ENCODE assay signal across 21 mouse cellular contexts in the genomic region with DNA sequence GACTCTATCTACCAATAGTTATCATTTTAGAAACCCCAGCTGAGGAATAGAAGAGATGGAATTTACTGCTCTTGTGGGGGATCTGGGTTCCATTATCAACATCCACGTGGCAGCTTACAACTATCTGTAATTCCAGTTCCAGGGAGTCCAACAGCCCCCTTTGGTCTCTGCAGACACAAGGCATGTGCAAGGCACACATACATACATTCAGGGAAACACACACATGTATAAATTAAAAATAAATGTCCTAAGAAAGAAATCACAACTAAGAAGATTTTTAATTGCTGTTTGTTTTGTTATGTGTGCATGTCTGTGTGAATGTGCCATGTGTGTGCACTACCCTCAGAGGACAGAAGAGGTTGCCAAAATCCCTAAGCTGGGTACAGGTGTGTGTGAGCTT.
DNase-seq lines count a peak whose midpoint lies in the region; ATAC-seq and TF ChIP-seq lines count a peak whose summit lies in the region.
"Had no signal": no experiment of that assay in that cellular context is flagged by ENCODE, and none has a peak within 500 bp of the region (broad histone marks: within the 10 kb centered on the region; RNA-seq: fewer than 3 reads in every experiment).

No protein-coding gene starts in this region.

- no peaks in the 10 kb centered on the region for H3K9me3 ChIP-seq in midbrain, embryonic 11.5 days (ENCODE audit: control insufficient read depth, low read length)
- H3K9me3 ChIP-seq in midbrain, embryonic 13.5 days, result no peaks in the 10 kb centered on the region

- no peak overlapping the region for H3K9ac ChIP-seq in heart, adult 2 months (ENCODE audit: low read depth, low read length)
- no peak overlapping the region for H3K9ac ChIP-seq in midbrain, embryonic 11.5 days (ENCODE audit: low read length)
- H3K9ac ChIP-seq in midbrain, embryonic 13.5 days (replicated peaks), result no peak overlapping the region

- no peak for TF ChIP-seq CTCF in heart, adult 2 months (IDR thresholded peaks at IDR 0.05)

- H3K4me2 ChIP-seq in midbrain, embryonic 11.5 days, result no peak overlapping the region
- no peak overlapping the region for H3K4me2 ChIP-seq in midbrain, embryonic 13.5 days (replicated peaks)

- TF ChIP-seq POLR2A in heart, adult 2 months (IDR thresholded peaks at IDR 0.05; ENCODE audit: insufficient read depth, low read depth, low read length), result no peak

- no peak overlapping the region for H3K4me3 ChIP-seq in heart, adult 2 months
- H3K4me3 ChIP-seq in midbrain, embryonic 11.5 days (ENCODE audit: low read depth, low read length), result no peak overlapping the region
- H3K4me3 ChIP-seq in midbrain, embryonic 13.5 days (replicated peaks), result no peak overlapping the region

- peaks cover 9% of the 10 kb centered on the region; the same call in 1 of the 2 replicates for H3K4me1 ChIP-seq in heart, adult 2 months (ENCODE audit: control insufficient read depth, insufficient read depth, low read length)
- H3K4me1 ChIP-seq in midbrain, embryonic 11.5 days (ENCODE audit: control insufficient read depth, insufficient read depth, low read length), result no peaks in the 10 kb centered on the region
- no peaks in the 10 kb centered on the region for H3K4me1 ChIP-seq in midbrain, embryonic 13.5 days (replicated peaks)

- intact Hi-C loops in heart, adult 2 months (cut with DNase I), result no loop called here
- intact Hi-C loops in heart, postnatal 25 days (cut with DNase I), result no loop called here

- 56% methylated on average over 1 of the region's 1 CpGs for WGBS in heart, adult 2 months
- 88% methylated on average over 1 of the region's 1 CpGs for WGBS in midbrain, embryonic 11.5 days
- 65% methylated on average over 1 of the region's 1 CpGs for WGBS in midbrain, embryonic 13.5 days

- H3K79me2 ChIP-seq in heart, adult 2 months (replicated peaks; ENCODE audit: control insufficient read depth, insufficient read depth, low read length), result peaks cover 1% of the 10 kb centered on the region; the same call in 1 of the 2 replicates

- peak; percentile 66 for DNase-seq in heart, adult 11 months
- no peak for DNase-seq in heart, adult 8-10 months (ENCODE audit: low spot score)
- no peak for DNase-seq in heart, adult 2 months
- DNase-seq in heart, postnatal 25 days (ENCODE audit: low spot score), result no peak
- peak; percentile 54 for DNase-seq in midbrain, embryonic 11.5 days (ENCODE audit: low spot score, missing footprints)
- DNase-seq: adrenal gland, adult 2 months; adrenal gland, adult 8-10 months; adrenal gland, postnatal 10 days; adrenal gland, postnatal 14 days; adrenal gland, postnatal 25 days; adrenal gland, postnatal 36 days; B cell, adult 2 months; cerebellum, adult 11 months; cerebellum, adult 11-12 months; cerebellum, adult 18-20 months had no signal

- TF ChIP-seq EP300 in heart, adult 2 months (IDR thresholded peaks at IDR 0.05; ENCODE audit: insufficient read depth, low read depth, low read length), result no peak

- peak overlapping the region; percentile 4; the same call in 1 of the 2 replicates for H3K27ac ChIP-seq in heart, adult 2 months
- no peak overlapping the region for H3K27ac ChIP-seq in midbrain, embryonic 11.5 days (ENCODE audit: low read depth, low read length)
- H3K27ac ChIP-seq in midbrain, embryonic 13.5 days, result no peak overlapping the region

- H3K36me3 ChIP-seq in heart, adult 2 months (ENCODE audit: control insufficient read depth, insufficient read depth, low read length), result peaks cover 9% of the 10 kb centered on the region
- H3K36me3 ChIP-seq in midbrain, embryonic 11.5 days (ENCODE audit: control insufficient read depth, insufficient read depth, low read length), result no peaks in the 10 kb centered on the region
- H3K36me3 ChIP-seq in midbrain, embryonic 13.5 days, result no peaks in the 10 kb centered on the region
- H3K36me3 ChIP-seq: G1E had no signal

- ATAC-seq in midbrain, embryonic 11.5 days (ENCODE audit: low FRiP score), result no peak
- ATAC-seq in midbrain, embryonic 13.5 days, result no peak
- ATAC-seq: activated CD4-positive, CD25-positive, alpha-beta regulatory T cell, adult 4 months; CD4-positive, CD25-positive, alpha-beta regulatory T cell, adult 4 months; Patski had no signal

- H3K27me3 ChIP-seq in heart, adult 2 months (ENCODE audit: control insufficient read depth, insufficient read depth, low read length), result no peaks in the 10 kb centered on the region
- H3K27me3 ChIP-seq in midbrain, embryonic 11.5 days (ENCODE audit: control insufficient read depth, insufficient read depth, low read length), result no peaks in the 10 kb centered on the region
- H3K27me3 ChIP-seq in midbrain, embryonic 13.5 days, result no peaks in the 10 kb centered on the region
- H3K27me3 ChIP-seq: CH12.LX, Patski had no signal

Comparison
In these comparisons a context has a peak if more than half of its experiments do, and no peak if none do; other contexts are left out.
1. DNase-seq: peak in heart, adult 11 months (single experiment) and midbrain, embryonic 11.5 days (single experiment); none in heart, adult 8-10 months (single experiment), heart, adult 2 months (0 of 2) and heart, postnatal 25 days (single experiment).